Mouse (Mus musculus): Measurements from ENCODE around the gene Cpn2. TPM values are rescaled to one million over a fixed set of nuclear protein-coding genes. Genes with fewer than 3 reads are reported as not detected.

Cpn2 gene
- total RNA-seq, 2 experiments from 2014 or later = not detected

- DNase-seq (ENCODE audit: low spot score in 2 of 2) = no peak
- intact Hi-C loops (cut with DNase I) = loop anchor here (2.0 to 10.0 kb wide), 2 partner anchors 57 to 251 kb away; partner anchors contain the start of gene Gp5
These were observed 13.9 kb downstream of the Cpn2 start for GRCm38 (mm10) chr16:30253374-30253773.

GRCm38 (mm10) chr16:30252003-30252418, 15.3 kb downstream of the Cpn2 start:
- DNase-seq (ENCODE audit: low spot score in 2 of 2) = peak; percentile 73 to 80
- intact Hi-C loops (cut with DNase I) = loop anchor here (2.0 to 10.0 kb wide), 2 partner anchors 59 to 253 kb away; partner anchors contain the start of gene Gp5

GRCm38 (mm10) chr16:30244037-30244700, 23.1 kb downstream of the Cpn2 start:
- no peak for DNase-seq (ENCODE audit: low spot score in 2 of 2)
- intact Hi-C loops (cut with DNase I) = no loop called here

- DNase-seq (ENCODE audit: low spot score in 2 of 2) = no peak
- intact Hi-C loops (cut with DNase I) = no loop called here
These were observed 25.7 kb downstream of the Cpn2 start for GRCm38 (mm10) chr16:30241623-30242022.

GRCm38 (mm10) chr16:30238791-30239190, 28.5 kb downstream of the Cpn2 start:
- intact Hi-C loops (cut with DNase I) = loop anchor here (5.0 kb wide), 1 partner anchor 606 kb away; no protein-coding TSS in a partner anchor
- DNase-seq (ENCODE audit: low spot score in 2 of 2) = no peak

- intact Hi-C loops (cut with DNase I) = loop anchor here (1.0 to 5.0 kb wide), 3 partner anchors 166 to 604 kb away; no protein-coding TSS in a partner anchor
- DNase-seq (ENCODE audit: low spot score in 2 of 2) = peak; percentile 83 to 86
These were observed 31.1 kb downstream of the Cpn2 start for GRCm38 (mm10) chr16:30236091-30236699.

- intact Hi-C loops (cut with DNase I) = loop anchor here (1.0 to 5.0 kb wide), 2 partner anchors 226 to 603 kb away; no protein-coding TSS in a partner anchor
- peak in 1 of 2 experiments; percentile 10 for DNase-seq (ENCODE audit: low spot score in 2 of 2)
These were observed 31.7 kb downstream of the Cpn2 start for GRCm38 (mm10) chr16:30235577-30235976.

GRCm38 (mm10) chr16:30234636-30235546, 32.4 kb downstream of the Cpn2 start:
- DNase-seq (ENCODE audit: low spot score in 2 of 2) = no peak
- intact Hi-C loops (cut with DNase I) = loop anchor here (1.0 to 5.0 kb wide), 2 partner anchors 226 to 603 kb away; no protein-coding TSS in a partner anchor

GRCm38 (mm10) chr16:30234077-30234476, 33.2 kb downstream of the Cpn2 start:
- no peak for DNase-seq (ENCODE audit: low spot score in 2 of 2)
- intact Hi-C loops (cut with DNase I) = no loop called here

- intact Hi-C loops (cut with DNase I) = no loop called here
- DNase-seq (ENCODE audit: low spot score in 2 of 2) = no peak
These were observed 35.3 kb downstream of the Cpn2 start for GRCm38 (mm10) chr16:30231882-30232604.

GRCm38 (mm10) chr16:30227352-30227751, 39.9 kb downstream of the Cpn2 start:
- no peak for DNase-seq (ENCODE audit: low spot score in 2 of 2)
- intact Hi-C loops (cut with DNase I) = no loop called here

GRCm38 (mm10) chr16:30221161-30221782, 46.0 kb downstream of the Cpn2 start:
- intact Hi-C loops (cut with DNase I) = no loop called here
- DNase-seq (ENCODE audit: low spot score in 2 of 2) = no peak

- no peak for DNase-seq (ENCODE audit: low spot score in 2 of 2)
- intact Hi-C loops (cut with DNase I) = no loop called here
These were observed 51.5 kb downstream of the Cpn2 start for GRCm38 (mm10) chr16:30215811-30216210.

GRCm38 (mm10) chr16:30213644-30214043, 53.7 kb downstream of the Cpn2 start:
- intact Hi-C loops (cut with DNase I) = no loop called here
- no peak for DNase-seq (ENCODE audit: low spot score in 2 of 2)

GRCm38 (mm10) chr16:30212035-30212434, 55.3 kb downstream of the Cpn2 start:
- intact Hi-C loops (cut with DNase I) = no loop called here
- no peak for DNase-seq (ENCODE audit: low spot score in 2 of 2)

- intact Hi-C loops (cut with DNase I) = no loop called here
- DNase-seq (ENCODE audit: low spot score in 2 of 2) = no peak
These were observed 58.0 kb downstream of the Cpn2 start for GRCm38 (mm10) chr16:30209264-30209663.

GRCm38 (mm10) chr16:30207991-30208390, 59.3 kb downstream of the Cpn2 start:
- DNase-seq (ENCODE audit: low spot score in 2 of 2) = peak in 1 of 2 experiments; percentile 27
- intact Hi-C loops (cut with DNase I) = no loop called here

- intact Hi-C loops (cut with DNase I) = no loop called here
- DNase-seq (ENCODE audit: low spot score in 2 of 2) = no peak
These were observed 60.0 kb downstream of the Cpn2 start for GRCm38 (mm10) chr16:30207111-30207828.
